Comparison of ENCODE assay signal across 8 mouse cellular contexts in genomic region chr2:20943222-20943621, GRCm38 (mm10). TPM values are rescaled to one million over a fixed set of nuclear protein-coding genes. Genes with fewer than 3 reads are reported as not detected.
DNase-seq lines count a peak whose midpoint lies in the region; ATAC-seq and TF ChIP-seq lines count a peak whose summit lies in the region.

No protein-coding gene starts in this region.

- peak overlapping the region; percentile 34; the same call in 1 of the 2 replicates for H3K4me2 ChIP-seq in heart, embryonic 12.5 days
- peak overlapping the region; percentile 6; the same call in 1 of the 2 replicates for H3K4me2 ChIP-seq in liver, embryonic 12.5 days
- no peak overlapping the region for H3K4me2 ChIP-seq in neural tube, embryonic 15.5 days

- no peak for TF ChIP-seq EP300 in heart, adult 2 months (IDR thresholded peaks at IDR 0.05; ENCODE audit: insufficient read depth, low read depth, low read length)

- DNase-seq in heart, adult 2 months: peak in 1 of 2 experiments; percentile 45
- no peak for DNase-seq in heart, postnatal 25 days (ENCODE audit: low spot score)
- no peak for DNase-seq in ES-E14 (ENCODE audit: low read depth, low spot score)
- peak; percentile 29 to 33 for DNase-seq in cerebellum, postnatal 10 days
- DNase-seq in spleen, adult 18-20 months: no peak

- H3K27me3 ChIP-seq in heart, adult 2 months (ENCODE audit: control insufficient read depth, insufficient read depth, low read length): no peaks in the 10 kb centered on the region
- H3K27me3 ChIP-seq in heart, embryonic 12.5 days (replicated peaks): no peaks in the 10 kb centered on the region
- no peaks in the 10 kb centered on the region for H3K27me3 ChIP-seq in liver, embryonic 12.5 days (replicated peaks)
- H3K27me3 ChIP-seq in neural tube, embryonic 15.5 days (replicated peaks): no peaks in the 10 kb centered on the region

- H3K36me3 ChIP-seq in heart, adult 2 months (ENCODE audit: control insufficient read depth, insufficient read depth, low read length): peaks cover 21% of the 10 kb centered on the region
- no peaks in the 10 kb centered on the region for H3K36me3 ChIP-seq in ES-E14 (ENCODE audit: control insufficient read depth, insufficient read depth, low read length, poor library complexity, severe bottlenecking)
- no peaks in the 10 kb centered on the region for H3K36me3 ChIP-seq in heart, embryonic 12.5 days
- H3K36me3 ChIP-seq in liver, embryonic 12.5 days: no peaks in the 10 kb centered on the region
- H3K36me3 ChIP-seq in neural tube, embryonic 15.5 days: no peaks in the 10 kb centered on the region

- intact Hi-C loops in heart, adult 2 months (cut with DNase I): no loop called here
- intact Hi-C loops in heart, postnatal 25 days (cut with DNase I): no loop called here

- no peak overlapping the region for H3K9ac ChIP-seq in heart, adult 2 months (ENCODE audit: low read depth, low read length)
- H3K9ac ChIP-seq in ES-E14 (ENCODE audit: insufficient read depth, low read depth, low read length, poor library complexity, severe bottlenecking): no peak overlapping the region
- H3K9ac ChIP-seq in heart, embryonic 12.5 days: no peak overlapping the region
- H3K9ac ChIP-seq in liver, embryonic 12.5 days: no peak overlapping the region
- no peak overlapping the region for H3K9ac ChIP-seq in neural tube, embryonic 15.5 days (replicated peaks)

- peak; percentile 86 for ATAC-seq in heart, embryonic 12.5 days (ENCODE audit: insufficient number of reproducible peaks, low FRiP score)
- peak; percentile 89 for ATAC-seq in liver, embryonic 12.5 days
- peak; percentile 69 for ATAC-seq in neural tube, embryonic 15.5 days (ENCODE audit: low FRiP score)

- peaks cover 3% of the 10 kb centered on the region; the same call in 1 of the 2 replicates for H3K79me2 ChIP-seq in heart, adult 2 months (replicated peaks; ENCODE audit: control insufficient read depth, insufficient read depth, low read length)

- H3K27ac ChIP-seq in heart, adult 2 months: no peak overlapping the region; the same call in 1 of the 2 replicates
- no peak overlapping the region for H3K27ac ChIP-seq in ES-E14 (ENCODE audit: insufficient read depth, low read depth, low read length, poor library complexity, severe bottlenecking)
- H3K27ac ChIP-seq in heart, embryonic 12.5 days (ENCODE audit: poor library complexity, severe bottlenecking): peak overlapping the region; percentile 51
- 0 out of 2 replicates have a peak overlapping the region, but pooled peaks have one; percentile 6 for H3K27ac ChIP-seq in liver, embryonic 12.5 days
- H3K27ac ChIP-seq in neural tube, embryonic 15.5 days (replicated peaks): 0 out of 2 replicates have a peak overlapping the region, but pooled peaks have one; percentile 4

- TF ChIP-seq CTCF in heart, adult 2 months (IDR thresholded peaks at IDR 0.05): peak; percentile 33

- in situ Hi-C loops in ES-E14 (cut with MboI; ENCODE audit: low sequenced_read_pairs in 2 of 2, unreplicated experiment in 2 of 2): no loop called here

- H3K4me3 ChIP-seq in heart, adult 2 months: no peak overlapping the region
- H3K4me3 ChIP-seq in ES-E14 (ENCODE audit: insufficient read depth in 1 of 2, low read depth in 1 of 2, low read length in 2 of 2, poor library complexity in 1 of 2, severe bottlenecking in 1 of 2): no peak overlapping the region
- no peak overlapping the region for H3K4me3 ChIP-seq in heart, embryonic 12.5 days
- no peak overlapping the region for H3K4me3 ChIP-seq in liver, embryonic 12.5 days
- no peak overlapping the region for H3K4me3 ChIP-seq in neural tube, embryonic 15.5 days (replicated peaks)

- TF ChIP-seq POLR2A in heart, adult 2 months (IDR thresholded peaks at IDR 0.05; ENCODE audit: insufficient read depth, low read depth, low read length): no peak

- 2% methylated on average over 5 of the region's 5 CpGs for WGBS in heart, adult 2 months
- 2% methylated on average over 5 of the region's 5 CpGs for WGBS in heart, embryonic 12.5 days
- 4% methylated on average over 5 of the region's 5 CpGs for WGBS in liver, embryonic 12.5 days (ENCODE audit: insufficient replicate concordance)
- 3% methylated on average over 5 of the region's 5 CpGs for WGBS in neural tube, embryonic 15.5 days

- no peaks in the 10 kb centered on the region for H3K9me3 ChIP-seq in ES-E14 (ENCODE audit: control insufficient read depth, insufficient read depth, low read depth, low read length)
- H3K9me3 ChIP-seq in heart, embryonic 12.5 days (replicated peaks): no peaks in the 10 kb centered on the region
- no peaks in the 10 kb centered on the region for H3K9me3 ChIP-seq in liver, embryonic 12.5 days (replicated peaks)
- no peaks in the 10 kb centered on the region for H3K9me3 ChIP-seq in neural tube, embryonic 15.5 days (replicated peaks)

- peaks cover 22% of the 10 kb centered on the region for H3K4me1 ChIP-seq in heart, adult 2 months (ENCODE audit: control insufficient read depth, insufficient read depth, low read length)
- peaks cover 19 to 21% of the 10 kb centered on the region in 2 experiments for H3K4me1 ChIP-seq in ES-E14 (ENCODE audit: control insufficient read depth in 2 of 2, insufficient read depth in 2 of 2, low read length in 2 of 2, poor library complexity in 1 of 2)
- H3K4me1 ChIP-seq in heart, embryonic 12.5 days (replicated peaks): peaks cover 65% of the 10 kb centered on the region
- H3K4me1 ChIP-seq in liver, embryonic 12.5 days: peaks cover 73% of the 10 kb centered on the region
- H3K4me1 ChIP-seq in neural tube, embryonic 15.5 days: peaks cover 34% of the 10 kb centered on the region

TF ChIP-seq in ES-E14, 5 proteins besides CTCF, POLR2A, EP300 and RAD21:
- no peak for TF ChIP-seq ZNF384 (IDR thresholded peaks at IDR 0.05; ENCODE audit: low read depth, low read length)
- peak; percentile 61; the same call in 1 of the 2 replicates for TF ChIP-seq MAFK (IDR thresholded peaks at IDR 0.05; ENCODE audit: insufficient read depth, low read depth, low read length)

RNA-seq across cellular contexts. Expression of gene Arhgap21, which starts 25.5 kb away (rescaled TPM):
- 10 to 100 TPM; 65.2 to 74.5 TPM for total RNA-seq in heart, adult 2 months (2021)
- polyA plus RNA-seq in heart, adult 2 months (2012; rRNA removed): 18.1 and 27.9 TPM in 2 replicates
- 10 to 100 TPM; 70.6 to 77.9 TPM for total RNA-seq in heart, postnatal 25 days (2021)
- 35.6 and 40.1 TPM in 2 replicates for total RNA-seq in ES-E14 (2012; rRNA removed)
- 28.2 and 32.2 TPM in 2 replicates for polyA plus RNA-seq in heart, embryonic 12.5 days (2016; fragmentation: Nextera tagmentation; extraction: Ambion mirVana)
- polyA plus RNA-seq in liver, embryonic 12.5 days (2016; fragmentation: Nextera tagmentation; extraction: Ambion mirVana): 10.9 and 12.4 TPM in 2 replicates
- polyA plus RNA-seq in neural tube, embryonic 15.5 days (2015; fragmentation: Nextera tagmentation; extraction: Ambion mirVana): 25.7 and 27.6 TPM in 2 replicates

Comparison
In these comparisons a context has a peak if more than half of its experiments do, and no peak if none do; other contexts are left out.
1. H3K27ac ChIP-seq: peak in heart, embryonic 12.5 days (single experiment), liver, embryonic 12.5 days (single experiment) and neural tube, embryonic 15.5 days (single experiment); none in heart, adult 2 months (single experiment) and ES-E14 (single experiment).
2. DNase-seq: peak in cerebellum, postnatal 10 days (2 of 2); none in heart, postnatal 25 days (single experiment), ES-E14 (single experiment) and spleen, adult 18-20 months (0 of 2).
3. Peak in every context shown above with its lines, with median percentiles within 50 percentile points of each other: ATAC-seq.